Mouse (Mus musculus) CD8-positive naive resting alpha-beta T cell, adult 2 months (primary cell): ENCODE data around the gene Anp32e.
A peak's percentile ranks its signal among the peaks of the same experiment; 100 is the strongest.
"Not testable (repeated sequence)": the region's sequence is repeated elsewhere in the genome, so short reads cannot be mapped to it uniquely, and the experiment has no call there.

Experiments used
- DNase-seq, 2 experiments: peaks; one replicate each; pipeline ENCODE4 v3.0.0; 2022; ENCODE audit warnings: low read depth in 2 of 2, low spot score in 2 of 2

Gene Anp32e

GRCm38 (mm10) chr3:95928658-95929503 is at the start of gene Anp32e:
Gene Anp32e (plus strand): TSS chr3:95929246.
- DNase-seq: peak; percentile 95 to 97

GRCm38 (mm10) chr3:95881979-95882815 is 46.8 kb upstream of the Anp32e start, which contains the start of gene Ciart:
Gene Ciart (minus strand): TSS chr3:95882251.
- peak; percentile 83 for DNase-seq

GRCm38 (mm10) chr3:95882816-95883425 is 46.1 kb upstream of the Anp32e start:
- peak in 1 of 2 experiments; percentile 69 for DNase-seq

- no peak for DNase-seq
Observed at GRCm38 (mm10) chr3:95884400-95884799, 44.6 kb upstream of the Anp32e start.

GRCm38 (mm10) chr3:95887596-95887995 is 41.5 kb upstream of the Anp32e start:
- no peak for DNase-seq

- no peak for DNase-seq
Observed at GRCm38 (mm10) chr3:95889664-95890063, 39.4 kb upstream of the Anp32e start.

GRCm38 (mm10) chr3:95891211-95892065 is 37.6 kb upstream of the Anp32e start, which contains the start of gene BC028528:
Gene BC028528 (minus strand): TSS chr3:95892005.
- DNase-seq: no peak

- no peak for DNase-seq
Observed at GRCm38 (mm10) chr3:95892066-95893052, 36.7 kb upstream of the Anp32e start.

GRCm38 (mm10) chr3:95893126-95893525 is 35.9 kb upstream of the Anp32e start:
- no peak for DNase-seq

GRCm38 (mm10) chr3:95893606-95894316 is 35.3 kb upstream of the Anp32e start, which contains the start of gene Aph1a:
Gene Aph1a (plus strand): TSS chr3:95893969.
- DNase-seq: peak; percentile 91 to 95

GRCm38 (mm10) chr3:95894317-95895160 is 34.5 kb upstream of the Anp32e start:
- no peak for DNase-seq

- DNase-seq: not testable (repeated sequence)
Observed at GRCm38 (mm10) chr3:95895501-95895900, 33.5 kb upstream of the Anp32e start.

- DNase-seq: no peak
Observed at GRCm38 (mm10) chr3:95899800-95900524, 29.1 kb upstream of the Anp32e start.

GRCm38 (mm10) chr3:95901616-95902372 is 27.3 kb upstream of the Anp32e start:
- DNase-seq: no peak

- no peak for DNase-seq
Observed at GRCm38 (mm10) chr3:95902373-95902625, 26.7 kb upstream of the Anp32e start.

- DNase-seq: no peak
Observed at GRCm38 (mm10) chr3:95902643-95903042, 26.4 kb upstream of the Anp32e start.
